Mouse (Mus musculus) hindbrain, postnatal 0 days (tissue): ENCODE data around the gene Mkrn3. TPM values are rescaled to one million over a fixed set of nuclear protein-coding genes. Genes with fewer than 3 reads are reported as not detected.

Experiments used
- ATAC-seq: fragments of 200-750 bp; cut with Nextera tagmentation; 2 replicates; pipeline ENCODE4 v1.8.0; 2017; ENCODE audit warnings: mild to moderate bottlenecking, moderate TSS enrichment, moderate library complexity
- DNase-seq: peaks from one replicate; pipeline ENCODE4 v3.0.0-alpha.2; 2015; ENCODE audit warnings: low spot score
- H3K27ac ChIP-seq: fragments of 300-500 bp; sonication (generic); 2 replicates; pipeline ENCODE4 v1.5.1; 2014; ENCODE audit warnings: mild to moderate bottlenecking
- H3K27me3 ChIP-seq: fragments of 300-500 bp; sonication (generic); 2 replicates; pipeline ENCODE4 v1.6.1; 2014; ENCODE audit warnings: low read length, mixed read lengths; ENCODE audit not compliant: insufficient read depth
- H3K36me3 ChIP-seq: fragments of 300-500 bp; sonication (generic); 2 replicates; pipeline ENCODE4 v1.6.1; 2014; ENCODE audit warnings: low read length, mixed read lengths; ENCODE audit not compliant: insufficient read depth
- H3K4me1 ChIP-seq: fragments of 300-500 bp; sonication (generic); 2 replicates; pipeline ENCODE4 v1.6.1; 2014; ENCODE audit warnings: antibody characterized with exemption, low read length, mixed read lengths; ENCODE audit not compliant: insufficient read depth
- H3K4me2 ChIP-seq: fragments of 300-500 bp; sonication (generic); 2 replicates; pipeline ENCODE4 v1.6.1; 2014; ENCODE audit warnings: low read depth, mild to moderate bottlenecking, low read length, moderate library complexity, mixed read lengths
- H3K4me3 ChIP-seq: fragments of 300-500 bp; sonication (generic); 2 replicates; pipeline ENCODE4 v1.5.1; 2014; ENCODE audit warnings: low read length
- H3K9ac ChIP-seq: fragments of 300-500 bp; sonication (generic); replicated peaks from 2 replicates; pipeline ENCODE4 v1.6.1; 2014; ENCODE audit warnings: mild to moderate bottlenecking, low read length, moderate library complexity, mixed read lengths
- H3K9me3 ChIP-seq: fragments of 300-500 bp; sonication (generic); 2 replicates; pipeline ENCODE4 v1.6.1; 2016; ENCODE audit warnings: low read length, mixed read lengths
- CTCF ChIP-seq: IDR thresholded peaks from 2 replicates; pipeline ENCODE4 v1.5.1; 2016; ENCODE audit warnings: antibody characterized with exemption, control low read depth, low read depth
- WGBS: fragments of 180-500 bp; shearing (Covaris S2); extraction: QIAGEN DNeasy Blood & Tissue Kit; methylation state at CpG from one replicate; pipeline ENCODE4 v1.1.7; 2014; 5-methylcytosine and 5-hydroxymethylcytosine counted together
- polyA plus RNA-seq: library from polyadenylated mRNA; unstranded; fragments of >200 nt; fragmentation: Nextera tagmentation; extraction: Ambion mirVana; gene quantifications from 2 replicates; pipeline ENCODE4 v1.2.1, GENCODE M21; 2015
- total RNA-seq: library from RNA; depleted of rRNA; stranded (reverse); fragments of >200 nt; gene quantifications from 2 replicates; pipeline ENCODE4 v1.2.3, GENCODE M21; 2014

Gene Mkrn3
- total and polyA plus RNA-seq, 2 experiments from 2014 or later: 27.8 to 36.5 TPM

- Histone ChIP-seq H3K4me3 (no peak overlapping the region), H3K4me2 (no peak overlapping the region), H3K27ac (no peak overlapping the region), H3K27me3 (no peaks in the 10 kb centered on the region), H3K9ac (no peak overlapping the region), H3K4me1 (no peaks in the 10 kb centered on the region), H3K9me3 (0 out of 2 replicates have a peak, but pooled peaks cover 5% of the 10 kb centered on the region), H3K36me3 (no peaks in the 10 kb centered on the region)
- ATAC-seq (no peak), DNase-seq (no peak)
- TF ChIP-seq CTCF: no peak
Observed at GRCm38 (mm10) chr7:62445431-62446165, 25.7 kb upstream of the Mkrn3 start.

GRCm38 (mm10) chr7:62436394-62436793 lies 16.5 kb upstream of the Mkrn3 start:
- H3K27me3 ChIP-seq: no peaks in the 10 kb centered on the region
- no peak for ATAC-seq
- peak; percentile 50 for TF ChIP-seq CTCF
- no peaks in the 10 kb centered on the region for H3K9me3 ChIP-seq
- no peaks in the 10 kb centered on the region for H3K4me1 ChIP-seq
- no peak overlapping the region for H3K27ac ChIP-seq
- no peaks in the 10 kb centered on the region for H3K36me3 ChIP-seq
- H3K4me3 ChIP-seq: no peak overlapping the region
- WGBS: 47% methylated on average over 2 of the region's 2 CpGs
- H3K4me2 ChIP-seq: no peak overlapping the region
- no peak overlapping the region for H3K9ac ChIP-seq
- DNase-seq: peak; percentile 15

- 41% methylated on average over 3 of the region's 3 CpGs for WGBS
- DNase-seq: peak; percentile 56
Observed at GRCm38 (mm10) chr7:62433243-62433642, 13.3 kb upstream of the Mkrn3 start.

DNA sequence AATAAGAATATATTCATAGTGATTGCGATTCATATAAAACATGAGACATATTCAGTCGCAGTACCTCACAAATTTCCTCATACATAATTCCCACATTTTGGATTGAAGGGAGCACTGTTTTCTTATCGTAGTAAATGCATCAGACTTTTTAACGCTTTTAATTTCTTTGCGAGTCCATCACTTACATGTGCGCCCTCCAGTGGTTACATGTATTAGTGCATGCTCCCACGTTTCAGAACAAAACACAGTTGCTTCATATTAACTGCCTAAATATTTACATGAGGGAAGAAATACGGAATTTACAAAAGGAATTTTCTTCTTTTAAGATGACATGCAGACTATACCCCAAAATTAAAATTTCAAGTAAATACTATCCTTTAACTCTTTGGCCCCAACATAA lies 8.4 kb upstream of the Mkrn3 start:
- Histone ChIP-seq H3K4me3 (no peak overlapping the region), H3K9me3 (no peaks in the 10 kb centered on the region), H3K36me3 (no peaks in the 10 kb centered on the region), H3K27me3 (no peaks in the 10 kb centered on the region), H3K9ac (no peak overlapping the region), H3K4me2 (peak overlapping the region; percentile 32; the same call in 1 of the 2 replicates), H3K4me1 (no peaks in the 10 kb centered on the region), H3K27ac (no peak overlapping the region)
- ATAC-seq (no peak), DNase-seq (peak; percentile 60)
- WGBS: 19% methylated on average over 8 of the region's 8 CpGs
- TF ChIP-seq CTCF: peak; percentile 74

More at GRCm38 (mm10) chr7:62433243-62433642, 13.3 kb upstream of the Mkrn3 start:
- Histone ChIP-seq H3K9ac (no peak overlapping the region), H3K36me3 (no peaks in the 10 kb centered on the region), H3K4me1 (no peaks in the 10 kb centered on the region), H3K4me2 (no peak overlapping the region), H3K27ac (no peak overlapping the region), H3K9me3 (no peaks in the 10 kb centered on the region), H3K4me3 (no peak overlapping the region), H3K27me3 (no peaks in the 10 kb centered on the region)
- peak; percentile 60 for TF ChIP-seq CTCF
- ATAC-seq: no peak

GRCm38 (mm10) chr7:62423210-62423609 lies 3.3 kb upstream of the Mkrn3 start:
- Histone ChIP-seq H3K9me3 (0 out of 2 replicates have a peak, but pooled peaks cover 4% of the 10 kb centered on the region), H3K4me2 (no peak overlapping the region), H3K27me3 (no peaks in the 10 kb centered on the region), H3K4me1 (no peaks in the 10 kb centered on the region), H3K36me3 (no peaks in the 10 kb centered on the region), H3K9ac (no peak overlapping the region), H3K27ac (no peak overlapping the region), H3K4me3 (no peak overlapping the region)
- WGBS: 38% methylated on average over 4 of the region's 4 CpGs
- ATAC-seq: no peak
- DNase-seq: no peak
- TF ChIP-seq CTCF: no peak

DNA sequence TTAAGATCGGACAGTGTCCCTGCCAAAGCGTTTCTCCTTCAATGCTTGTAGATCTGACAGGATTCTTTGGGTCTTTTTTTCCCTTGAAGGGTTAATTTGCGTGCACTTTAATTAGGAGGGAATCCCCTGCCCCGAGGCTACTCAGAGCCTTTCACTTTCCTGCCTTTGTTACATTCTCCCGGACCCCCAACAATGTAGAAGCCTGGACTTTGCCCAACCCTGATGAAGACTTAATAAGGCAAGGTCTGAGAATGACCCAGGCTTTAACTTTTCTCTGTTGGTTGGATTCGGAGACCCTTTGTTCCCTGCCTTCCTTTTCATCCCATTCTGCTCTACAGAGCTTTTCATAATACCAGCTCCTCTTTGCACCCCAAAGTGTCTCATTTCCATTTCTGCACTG lies 627 bp upstream of the Mkrn3 start:
- no peak for ATAC-seq
- Histone ChIP-seq H3K27ac (peak overlapping the region; percentile 90), H3K36me3 (no peaks in the 10 kb centered on the region), H3K4me2 (peak overlapping the region; percentile 49), H3K4me3 (peak overlapping the region; percentile 72), H3K4me1 (no peaks in the 10 kb centered on the region), H3K27me3 (no peaks in the 10 kb centered on the region), H3K9me3 (0 out of 2 replicates have a peak, but pooled peaks cover 4% of the 10 kb centered on the region), H3K9ac (peak overlapping the region; percentile 80; the same call in 1 of the 2 replicates)
- WGBS: 37% methylated on average over 6 of the region's 6 CpGs
- no peak for TF ChIP-seq CTCF
- peak; percentile 44 for DNase-seq

DNA sequence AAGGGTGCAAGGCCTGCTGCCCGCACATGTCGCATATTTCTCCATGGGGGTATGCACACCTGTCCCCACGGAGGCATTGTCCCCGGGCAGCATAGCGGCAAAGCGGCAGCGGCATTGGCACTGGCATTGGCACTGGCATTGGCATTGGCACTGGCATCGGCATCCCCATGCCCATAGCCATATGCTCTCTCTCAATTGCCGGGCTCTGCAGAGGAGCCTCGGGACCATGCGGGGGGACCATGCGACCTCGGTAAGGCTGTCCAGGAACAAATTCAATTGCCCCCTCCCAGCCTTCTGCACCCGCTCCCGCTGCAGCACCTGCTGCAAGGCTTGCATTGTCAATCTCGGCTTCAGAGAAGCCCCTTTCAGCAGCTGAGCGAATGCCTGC lies 840 bp downstream of the Mkrn3 start:
- Histone ChIP-seq H3K27me3 (no peaks in the 10 kb centered on the region), H3K27ac (peak overlapping the region; percentile 90), H3K4me1 (no peaks in the 10 kb centered on the region), H3K4me3 (peak overlapping the region; percentile 72), H3K4me2 (peak overlapping the region; percentile 60), H3K9ac (peak overlapping the region; percentile 80), H3K9me3 (0 out of 2 replicates have a peak, but pooled peaks cover 4% of the 10 kb centered on the region), H3K36me3 (no peaks in the 10 kb centered on the region)
- WGBS: 33% methylated on average over 17 of the region's 17 CpGs
- DNase-seq (no peak), ATAC-seq (no peak)
- TF ChIP-seq CTCF: no peak
